ENCODE assay signal across 22 mouse cellular contexts in the genomic region with DNA sequence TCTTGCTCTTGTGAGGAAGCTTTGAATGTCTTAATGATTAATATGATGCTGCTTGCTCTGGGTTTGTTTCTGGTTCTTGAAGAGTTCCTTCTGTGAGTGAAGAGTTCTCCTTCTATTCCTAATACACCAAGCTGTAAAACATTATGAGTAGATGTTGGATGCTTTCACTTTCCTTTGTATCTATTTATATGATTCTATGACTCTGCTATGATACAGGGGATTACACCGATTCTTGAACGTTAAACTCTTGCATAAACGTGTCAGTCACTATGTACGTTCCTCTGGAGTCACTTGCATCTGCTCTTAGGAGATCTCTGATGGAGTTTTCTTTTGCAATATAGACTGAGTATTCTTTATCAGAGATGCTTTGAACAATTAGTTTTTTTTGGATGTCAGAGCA.
DNase-seq lines count a peak whose midpoint lies in the region; ATAC-seq and TF ChIP-seq lines count a peak whose summit lies in the region.
"Had no signal": no experiment of that assay in that cellular context is flagged by ENCODE, and none has a peak within 500 bp of the region (broad histone marks: within the 10 kb centered on the region; RNA-seq: fewer than 3 reads in every experiment).

No protein-coding gene starts in this region.

- peak overlapping the region; percentile 41 for H3K4me3 ChIP-seq in lung, adult 2 months (replicated peaks; ENCODE audit: extremely low read depth, low read depth, low read length)
- H3K4me3 ChIP-seq in MEL (ENCODE audit: control insufficient read depth in 1 of 2, insufficient read depth in 1 of 2, low read depth in 2 of 2, low read length in 2 of 2), result peak overlapping the region; percentile 25 to 54; a peak in 2 of 4 replicates
- H3K4me3 ChIP-seq: embryonic facial prominence, embryonic 15.5 days; erythroblast, embryonic 14.5 days; forebrain, embryonic 10.5 days; heart, embryonic 13.5 days; hindbrain, embryonic 15.5 days had no signal

- TF ChIP-seq CTCF in lung, adult 2 months (IDR thresholded peaks at IDR 0.05; ENCODE audit: insufficient read depth, low read length), result no peak
- no peak for TF ChIP-seq CTCF in MEL (IDR thresholded peaks at IDR 0.05 in 2 of 3, conservative IDR thresholded peaks at IDR 0.05 in 1 of 3; ENCODE audit: control insufficient read depth in 1 of 3, insufficient read depth in 1 of 3, low read depth in 2 of 3, low read length in 3 of 3, poor library complexity in 1 of 3, severe bottlenecking in 1 of 3)

- no peaks in the 10 kb centered on the region for H3K27me3 ChIP-seq in MEL (ENCODE audit: control insufficient read depth in 1 of 2, insufficient read depth in 2 of 2, low read length in 2 of 2)
- H3K27me3 ChIP-seq: embryonic facial prominence, embryonic 15.5 days; heart, embryonic 13.5 days; hindbrain, embryonic 15.5 days had no signal

- peak; percentile 52 for ATAC-seq in inflammation-experienced regulatory T-cells, adult 6 months
- ATAC-seq: forebrain, embryonic 14.5 days had no signal

- no peak for TF ChIP-seq POLR2A in lung, adult 2 months (IDR thresholded peaks at IDR 0.05; ENCODE audit: borderline replicate concordance, extremely low read depth, low read depth, low read length)
- TF ChIP-seq POLR2A in MEL (IDR thresholded peaks at IDR 0.05; ENCODE audit: control insufficient read depth in 1 of 2, insufficient read depth in 1 of 2, low read depth in 1 of 2, low read length in 2 of 2, poor library complexity in 1 of 2), result no peak

- no peak for TF ChIP-seq EP300 in MEL (IDR thresholded peaks at IDR 0.05; ENCODE audit: low read depth in 1 of 2, low read length in 2 of 2)

- no peaks in the 10 kb centered on the region for H3K79me2 ChIP-seq in MEL (ENCODE audit: control insufficient read depth, insufficient read depth, low read length, poor library complexity)

- no peak overlapping the region for H3K27ac ChIP-seq in MEL (ENCODE audit: control insufficient read depth, low read depth, low read length)
- H3K27ac ChIP-seq: embryonic facial prominence, embryonic 15.5 days; forebrain, embryonic 10.5 days; heart, embryonic 13.5 days; hindbrain, embryonic 15.5 days had no signal

- WGBS in lung, adult 2 months, result 42% methylated on average over 4 of the region's 4 CpGs

- TF ChIP-seq RAD21 in MEL (IDR thresholded peaks at IDR 0.05; ENCODE audit: low read depth, low read length), result no peak

- intact Hi-C loops in left cerebral cortex, postnatal 10 days (cut with DNase I), result no loop called here

- DNase-seq in lung, adult 2 months, result no peak
- no peak for DNase-seq in lung, postnatal 14 days
- DNase-seq in CD4-positive helper T cell, adult 2 months (ENCODE audit: low read depth, low spot score), result peak; percentile 11
- DNase-seq in MEL (ENCODE audit: low read depth, low spot score), result no peak
- DNase-seq in left cerebral cortex, postnatal 10 days (ENCODE audit: extremely low spot score in 1 of 2, low spot score in 2 of 2), result no peak
- DNase-seq in thymus, postnatal 4 days, result no peak
- DNase-seq: adrenal gland, adult 2 months; adrenal gland, postnatal 25 days; cerebellum, adult 2 months; cerebellum, postnatal 10 days; embryo, embryonic 11 days; gastrocnemius, postnatal 36 days; heart, adult 11 months; heart, postnatal 36 days had no signal

- H3K4me1 ChIP-seq in lung, adult 2 months (ENCODE audit: control insufficient read depth, insufficient read depth, low read length), result no peaks in the 10 kb centered on the region
- H3K4me1 ChIP-seq in MEL (ENCODE audit: control insufficient read depth in 1 of 2, insufficient read depth in 2 of 2, low read length in 2 of 2), result no peaks in the 10 kb centered on the region
- H3K4me1 ChIP-seq: embryonic facial prominence, embryonic 15.5 days; forebrain, embryonic 10.5 days; heart, embryonic 13.5 days; hindbrain, embryonic 15.5 days had no signal

- H3K9me3 ChIP-seq in MEL (replicated peaks; ENCODE audit: insufficient read depth, low read length), result no peaks in the 10 kb centered on the region
- H3K9me3 ChIP-seq: embryonic facial prominence, embryonic 15.5 days; forebrain, embryonic 10.5 days; heart, embryonic 13.5 days; hindbrain, embryonic 15.5 days had no signal

- H3K36me3 ChIP-seq in MEL (ENCODE audit: control insufficient read depth in 1 of 2, insufficient read depth in 2 of 2, low read length in 2 of 2), result no peaks in the 10 kb centered on the region; a peak in 1 of 4 replicates
- H3K36me3 ChIP-seq: embryonic facial prominence, embryonic 15.5 days; forebrain, embryonic 10.5 days; G1E; heart, embryonic 13.5 days; hindbrain, embryonic 15.5 days had no signal

- H3K9ac ChIP-seq in MEL (ENCODE audit: control insufficient read depth, low read depth, low read length, poor library complexity, severe bottlenecking), result peak overlapping the region; percentile 8; the same call in 1 of the 2 replicates
- H3K9ac ChIP-seq: embryonic facial prominence, embryonic 15.5 days; heart, embryonic 13.5 days; hindbrain, embryonic 15.5 days had no signal

TF ChIP-seq in MEL, 35 proteins besides CTCF, POLR2A, EP300 and RAD21:
- TF ChIP-seq BHLHE40 (IDR thresholded peaks at IDR 0.05; ENCODE audit: borderline replicate concordance, low read depth, low read length), result no peak
- no peak for TF ChIP-seq TCF12 (IDR thresholded peaks at IDR 0.05; ENCODE audit: low read depth, low read length)
- TF ChIP-seq HCFC1 (IDR thresholded peaks at IDR 0.05; ENCODE audit: low read depth, low read length), result no peak
- TF ChIP-seq POLR2AphosphoS2 (IDR thresholded peaks at IDR 0.05; ENCODE audit: low read length), result no peak
